9 mouse cellular contexts compared by ENCODE assay signal in genomic region chr2:49748628-49749342, GRCm38 (mm10). TPM values are rescaled to one million over a fixed set of nuclear protein-coding genes. Genes with fewer than 3 reads are reported as not detected.
A peak's percentile ranks its signal among the peaks of the same experiment; 100 is the strongest.
DNase-seq lines count a peak whose midpoint lies in the region; ATAC-seq and TF ChIP-seq lines count a peak whose summit lies in the region.
"Had no signal": no experiment of that assay in that cellular context is flagged by ENCODE, and none has a peak within 500 bp of the region (broad histone marks: within the 10 kb centered on the region; RNA-seq: fewer than 3 reads in every experiment).

No protein-coding gene starts in this region.

- WGBS in hindbrain, embryonic 14.5 days: 80% methylated on average over 14 of the region's 14 CpGs
- 79% methylated on average over 14 of the region's 14 CpGs for WGBS in hindbrain, embryonic 12.5 days
- WGBS in thymus, adult 2 months: 92% methylated on average over 14 of the region's 14 CpGs

- no peak overlapping the region for H3K4me2 ChIP-seq in hindbrain, embryonic 14.5 days (replicated peaks)
- H3K4me2 ChIP-seq in hindbrain, embryonic 12.5 days (replicated peaks): no peak overlapping the region
- H3K4me2 ChIP-seq: embryonic facial prominence, embryonic 12.5 days had no signal

- TF ChIP-seq POLR2A in thymus, adult 2 months (IDR thresholded peaks at IDR 0.05; ENCODE audit: control insufficient read depth, extremely low read depth, insufficient read depth, low read length, poor library complexity): no peak

- no peaks in the 10 kb centered on the region for H3K27me3 ChIP-seq in hindbrain, embryonic 14.5 days (ENCODE audit: control insufficient read depth, insufficient read depth, low read length)
- no peaks in the 10 kb centered on the region for H3K27me3 ChIP-seq in hindbrain, embryonic 12.5 days
- H3K27me3 ChIP-seq in thymus, adult 2 months (ENCODE audit: control insufficient read depth, insufficient read depth, low read length): no peaks in the 10 kb centered on the region
- H3K27me3 ChIP-seq: embryonic facial prominence, embryonic 12.5 days had no signal

- peaks cover 8% of the 10 kb centered on the region for H3K4me1 ChIP-seq in hindbrain, embryonic 14.5 days (replicated peaks; ENCODE audit: control insufficient read depth, insufficient read depth, low read length)
- H3K4me1 ChIP-seq in hindbrain, embryonic 12.5 days: peaks cover 8% of the 10 kb centered on the region
- no peaks in the 10 kb centered on the region; the same call in 1 of the 2 replicates for H3K4me1 ChIP-seq in thymus, adult 2 months (replicated peaks; ENCODE audit: control insufficient read depth, insufficient read depth, low read length)

- no peaks in the 10 kb centered on the region for H3K9me3 ChIP-seq in hindbrain, embryonic 14.5 days (ENCODE audit: control insufficient read depth, low read length)
- H3K9me3 ChIP-seq in hindbrain, embryonic 12.5 days (replicated peaks): no peaks in the 10 kb centered on the region
- H3K9me3 ChIP-seq: embryonic facial prominence, embryonic 12.5 days had no signal

- no peak overlapping the region for H3K27ac ChIP-seq in hindbrain, embryonic 14.5 days
- no peak overlapping the region for H3K27ac ChIP-seq in hindbrain, embryonic 12.5 days
- H3K27ac ChIP-seq in thymus, adult 2 months (ENCODE audit: control insufficient read depth, insufficient read depth, low read length): no peak overlapping the region
- H3K27ac ChIP-seq: embryonic facial prominence, embryonic 12.5 days had no signal

- H3K36me3 ChIP-seq in hindbrain, embryonic 14.5 days (replicated peaks; ENCODE audit: control insufficient read depth, insufficient read depth): peaks cover 96% of the 10 kb centered on the region
- peaks cover 80% of the 10 kb centered on the region for H3K36me3 ChIP-seq in hindbrain, embryonic 12.5 days
- H3K36me3 ChIP-seq in thymus, adult 2 months (ENCODE audit: control insufficient read depth, insufficient read depth, low read length): no peaks in the 10 kb centered on the region

- ATAC-seq in hindbrain, embryonic 14.5 days (ENCODE audit: low FRiP score): no peak
- no peak for ATAC-seq in hindbrain, embryonic 12.5 days (ENCODE audit: low FRiP score)

- no peak overlapping the region for H3K9ac ChIP-seq in hindbrain, embryonic 14.5 days
- no peak overlapping the region for H3K9ac ChIP-seq in hindbrain, embryonic 12.5 days
- H3K9ac ChIP-seq: embryonic facial prominence, embryonic 12.5 days had no signal

- no peak overlapping the region for H3K4me3 ChIP-seq in hindbrain, embryonic 14.5 days (replicated peaks; ENCODE audit: low read length)
- H3K4me3 ChIP-seq in hindbrain, embryonic 12.5 days: no peak overlapping the region
- no peak overlapping the region for H3K4me3 ChIP-seq in thymus, adult 2 months (ENCODE audit: control insufficient read depth, insufficient read depth, low read length)
- H3K4me3 ChIP-seq: embryonic facial prominence, embryonic 12.5 days had no signal

- DNase-seq in hindbrain, embryonic 14.5 days (ENCODE audit: low spot score): peak; percentile 49
- DNase-seq in thymus, adult 2 months: peak; percentile 62
- no peak for DNase-seq in thymus, adult 18-20 months
- DNase-seq in cerebellum, postnatal 14 days: peak; percentile 64 to 85
- DNase-seq in lung, postnatal 36 days: peak; percentile 48
- no peak for DNase-seq in yolk sac, embryonic 10.5 days (ENCODE audit: low spot score)
- DNase-seq in kidney, adult 18-20 months: no peak

- peak; percentile 23; the same call in 1 of the 2 replicates for TF ChIP-seq CTCF in thymus, adult 2 months (IDR thresholded peaks at IDR 0.05; ENCODE audit: borderline replicate concordance, control insufficient read depth, extremely low read depth, insufficient read depth, low read length, poor library complexity)

RNA-seq across cellular contexts. Expression of gene Lypd6b, which starts 38.7 kb away (rescaled TPM):
- 14.6 and 16.7 TPM in 2 replicates for polyA plus RNA-seq in hindbrain, embryonic 14.5 days (2014; fragmentation: Nextera tagmentation; extraction: Ambion mirVana)
- 1.7 and 2.6 TPM in 2 replicates for polyA plus RNA-seq in hindbrain, embryonic 12.5 days (2016; fragmentation: Nextera tagmentation; extraction: Ambion mirVana)
- polyA plus RNA-seq in thymus, adult 2 months (2012; rRNA removed): 5.8 and 6.0 TPM in 2 replicates

Comparison
In these comparisons a context has a peak if more than half of its experiments do, and no peak if none do; other contexts are left out.
1. DNase-seq: peak in hindbrain, embryonic 14.5 days (single experiment), thymus, adult 2 months (single experiment), cerebellum, postnatal 14 days (2 of 2) and lung, postnatal 36 days (single experiment); none in thymus, adult 18-20 months (0 of 2), yolk sac, embryonic 10.5 days (single experiment) and kidney, adult 18-20 months (single experiment).